Mouse (Mus musculus): ENCODE measurements around the gene Ctf1. TPM values are rescaled to one million over a fixed set of nuclear protein-coding genes. Genes with fewer than 3 reads are reported as not detected.

Gene Ctf1
- total RNA-seq (2023): not detected

DNA sequence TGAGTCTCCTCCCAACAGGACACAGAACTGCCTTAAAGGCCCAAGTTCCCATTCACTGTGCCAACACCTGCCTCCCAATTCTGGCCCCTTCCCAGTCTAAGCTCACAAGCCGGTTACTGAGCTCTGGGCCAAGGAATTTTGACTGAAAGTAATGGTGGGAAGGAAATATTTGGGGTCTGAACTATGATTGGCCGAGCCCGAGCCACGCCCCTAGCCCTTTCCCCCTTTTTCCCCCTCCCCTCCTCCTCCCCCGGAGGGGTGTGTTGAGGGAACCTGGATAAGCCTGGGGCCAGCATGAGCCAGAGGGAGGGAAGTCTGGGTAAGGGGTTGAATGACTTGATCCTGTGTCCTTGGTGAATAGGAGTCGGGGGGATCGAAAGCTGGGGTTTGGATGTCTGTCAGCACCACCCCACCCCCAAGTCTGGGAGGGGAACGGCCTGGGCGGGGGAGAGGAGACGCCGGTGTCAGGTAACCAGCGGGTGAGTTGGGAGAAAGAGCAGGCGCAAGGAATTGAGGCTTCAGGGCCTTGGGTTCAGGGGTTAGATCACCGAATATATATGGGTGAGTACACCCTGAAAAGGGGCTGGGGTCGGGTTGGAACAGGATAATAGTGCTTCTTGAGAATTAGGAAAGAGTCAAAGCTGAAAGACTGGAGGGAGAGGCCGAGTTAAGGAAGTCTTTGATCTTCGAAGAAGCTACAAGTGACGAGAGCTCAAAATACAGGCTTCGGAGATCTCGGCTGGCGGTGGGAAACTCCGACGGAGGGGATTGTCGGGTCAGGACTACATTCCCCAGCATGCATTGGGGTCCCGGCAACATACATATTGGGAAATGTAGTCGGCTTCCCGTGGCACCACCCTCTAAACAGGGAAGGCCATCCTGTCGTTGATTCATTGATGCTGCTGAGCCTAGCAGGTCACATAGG, at the start of gene Ctf1:
Gene Ctf1, plus strand, starts transcription at position 276 of the 925 bp plus-strand sequence.

DNA sequence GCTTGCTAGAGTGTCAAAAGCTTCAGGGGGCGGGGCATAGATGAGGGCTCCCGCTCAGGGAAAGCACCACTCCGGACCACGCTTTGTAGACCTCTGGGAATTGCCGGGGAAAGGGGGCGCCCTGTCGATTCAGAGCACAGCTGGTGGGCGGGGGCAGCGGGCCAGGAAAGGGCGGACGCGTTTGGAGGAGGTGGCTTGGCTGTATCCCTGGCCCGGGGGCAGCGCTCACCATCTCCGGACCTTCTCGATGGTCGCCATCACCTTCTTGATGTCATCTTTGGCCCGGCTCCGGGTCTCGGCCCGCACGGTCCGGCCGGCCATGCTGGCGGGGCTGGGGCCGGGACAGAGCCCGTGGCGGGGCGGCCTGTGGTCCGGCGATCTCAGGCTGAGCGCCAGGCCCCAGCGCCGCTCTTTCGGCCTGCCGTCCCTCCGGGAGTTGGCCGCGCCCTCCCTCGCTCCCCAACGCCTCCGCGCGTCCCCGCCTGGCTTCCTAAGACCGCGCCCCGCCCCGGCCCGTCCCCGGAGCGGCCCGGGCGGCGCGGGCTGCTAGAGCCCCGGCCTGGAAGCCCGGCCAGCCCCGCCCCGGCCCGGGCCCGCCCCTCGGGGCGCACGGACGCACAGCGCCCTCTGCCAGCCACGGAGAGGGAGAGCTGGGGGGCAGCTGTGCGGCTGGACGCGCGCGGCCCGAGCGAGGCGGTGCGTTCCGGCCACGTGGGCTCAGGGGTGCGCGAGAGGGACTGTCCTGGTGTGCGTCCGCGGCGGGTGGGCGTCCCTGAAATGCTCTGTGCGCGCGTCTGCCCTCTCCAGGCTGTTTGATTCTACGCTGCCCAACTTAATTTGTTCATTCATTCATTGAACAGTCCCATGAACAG, 4.1 kb upstream of the Ctf1 start, which contains the start of gene Bcl7c:
Gene Bcl7c, minus strand, starts transcription at position 727 of the 872 bp plus-strand sequence.

DNA sequence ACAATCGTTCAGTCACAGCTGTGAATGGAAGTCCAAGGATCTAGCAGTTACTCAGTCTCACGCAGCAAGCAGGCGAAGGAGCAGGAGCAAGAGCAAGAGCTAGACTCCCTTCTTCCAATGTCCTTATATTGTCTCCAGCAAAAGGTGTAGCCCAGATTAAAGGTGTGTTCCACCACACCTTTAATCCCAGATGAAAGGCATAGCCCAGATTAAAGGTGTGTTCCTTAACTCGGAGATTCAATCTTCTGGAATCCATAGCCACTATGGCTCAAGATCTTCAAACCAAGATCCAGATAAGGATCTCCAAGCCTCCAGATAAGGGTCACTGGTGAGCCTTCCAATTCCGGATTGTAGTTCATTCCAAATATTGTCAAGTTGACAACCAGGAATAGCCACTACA, 19.5 kb downstream of the Ctf1 start, which contains the start of gene Ctf2:
Gene Ctf2, minus strand, starts transcription at position 101 of the 400 bp plus-strand sequence.

DNA sequence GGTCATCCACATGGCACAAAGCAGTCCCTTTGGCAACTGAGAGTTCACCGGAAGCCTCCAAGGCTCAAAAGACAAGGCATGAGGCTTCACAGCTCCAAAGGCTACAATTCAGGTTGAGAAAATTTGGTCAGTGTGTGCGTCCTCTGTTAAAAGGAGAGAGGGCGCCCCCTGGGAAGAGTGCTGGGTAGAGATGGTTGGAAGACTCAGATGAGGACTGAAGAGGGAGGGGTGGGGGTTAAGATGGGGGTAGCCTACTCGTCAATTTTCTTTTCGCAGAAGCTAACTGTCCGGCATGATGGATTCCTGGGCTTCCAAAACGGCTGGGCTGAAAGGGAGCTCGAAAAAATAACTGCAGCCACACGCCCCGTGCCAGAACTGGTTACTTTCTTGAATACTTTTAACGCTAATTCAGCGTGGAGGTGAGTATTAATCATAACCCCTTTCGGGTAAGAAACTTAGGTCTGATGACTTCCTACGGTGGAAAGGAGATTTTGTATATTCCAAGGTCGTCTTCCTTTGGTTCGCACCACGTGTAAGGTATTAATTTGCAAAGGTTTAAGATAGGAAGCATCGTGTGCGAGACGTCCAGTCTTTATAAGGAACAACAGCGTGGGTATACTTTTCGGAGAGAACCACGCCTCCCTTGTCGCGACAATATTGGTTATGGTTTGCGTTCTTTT, 32.0 kb downstream of the Ctf1 start, which contains the start of gene Fbxl19:
Gene Fbxl19, plus strand, starts transcription at position 178 of the 680 bp plus-strand sequence.

Other genes with a start within 250 kb of the Ctf1 start
- gene Fbrs, start 233.5 kb upstream of the Ctf1 start, total RNA-seq (2023): 100 to 1,000 TPM; 272 to 327 TPM
- 100 to 1,000 TPM; 208 to 213 TPM for gene Srcap, start 200.8 kb upstream of the Ctf1 start, total RNA-seq (2023)
- gene Gm42715, start 193.2 kb upstream of the Ctf1 start, total RNA-seq (2023): 10 to 100 TPM; 44.1 to 48.8 TPM
- gene Tmem265, start 151.3 kb upstream of the Ctf1 start, total RNA-seq (2023): 1 to 10 TPM in 1 of 2 experiments, not detected in 1; 6.6 TPM
- gene Phkg2, start 139.4 kb upstream of the Ctf1 start, total RNA-seq (2023): 100 to 1,000 TPM; 143 to 159 TPM
- 1 to 10 TPM; 1.0 to 1.3 TPM for gene Ccdc189, start 124.1 kb upstream of the Ctf1 start, total RNA-seq (2023)
- gene Rnf40, start 124.0 kb upstream of the Ctf1 start, total RNA-seq (2023): 100 to 1,000 TPM; 152 to 153 TPM
- gene Zfp629, start 96.9 kb upstream of the Ctf1 start, total RNA-seq (2023): 1 to 10 TPM; 4.0 to 5.6 TPM
- gene Bcl7c, start 3.8 kb upstream of the Ctf1 start, total RNA-seq (2023): 10 to 100 TPM; 57.9 to 70.7 TPM
- gene Ctf2, start 19.4 kb downstream of the Ctf1 start, total RNA-seq (2023): not detected
- gene Fbxl19, start 31.8 kb downstream of the Ctf1 start, total RNA-seq (2023): 10 to 100 TPM; 14.3 to 15.7 TPM
- 10 to 100 TPM; 38.3 to 40.4 TPM for gene Orai3, start 57.1 kb downstream of the Ctf1 start, total RNA-seq (2023)
- gene Setd1a, start 63.9 kb downstream of the Ctf1 start, total RNA-seq (2023): 10 to 100 TPM; 71.9 to 94.6 TPM
- gene Gm49388, start 72.9 kb downstream of the Ctf1 start, total RNA-seq (2023): under 1 TPM in 1 of 2 experiments, not detected in 1; 0.53 TPM
- 1 to 10 TPM; 4.1 to 6.1 TPM for gene Hsd3b7, start 87.9 kb downstream of the Ctf1 start, total RNA-seq (2023)
- 100 to 1,000 TPM; 143 to 167 TPM for gene Stx4a, start 111.6 kb downstream of the Ctf1 start, total RNA-seq (2023)
- gene Stx1b, start 111.8 kb downstream of the Ctf1 start, total RNA-seq (2023): not detected
- 100 to 1,000 TPM; 104 to 108 TPM for gene Zfp646, start 163.5 kb downstream of the Ctf1 start, total RNA-seq (2023)
- 10 to 100 TPM; 15.3 to 20.7 TPM for gene Zfp668, start 164.1 kb downstream of the Ctf1 start, total RNA-seq (2023)
- under 1 TPM in 1 of 2 experiments, not detected in 1; 0.49 TPM for gene Prss53, start 178.2 kb downstream of the Ctf1 start, total RNA-seq (2023)
- gene Gm21974, start 182.7 kb downstream of the Ctf1 start, total RNA-seq (2023): under 1 TPM in 1 of 2 experiments, not detected in 1; 0.83 TPM
- 10 to 100 TPM; 13.7 to 19.4 TPM for gene Vkorc1, start 182.9 kb downstream of the Ctf1 start, total RNA-seq (2023)
- gene Bckdk, start 191.3 kb downstream of the Ctf1 start, total RNA-seq (2023): 10 to 100 TPM; 29.3 to 35.7 TPM
- gene Kat8, start 199.8 kb downstream of the Ctf1 start, total RNA-seq (2023): 10 to 100 TPM; 51.0 to 58.3 TPM
- not detected for gene Prss8, start 217.4 kb downstream of the Ctf1 start, total RNA-seq (2023)
- 1 to 10 TPM; 1.7 to 3.1 TPM for gene Prss36, start 234.0 kb downstream of the Ctf1 start, total RNA-seq (2023)